Mouse (Mus musculus) adrenal gland, adult (tissue): Measurements from ENCODE around the gene Heatr5a.

ENCODE experiments used
- DNase-seq, 2 experiments: peaks; one replicate each; pipeline ENCODE4 v3.0.0; 2022 to 2023; ENCODE audit warnings: low spot score in 1 of 2; ENCODE audit not compliant: inconsistent age in 2 of 2

The Heatr5a gene

GRCm38 (mm10) chr12:51849902-51850301 is 121.2 kb downstream of the Heatr5a start:
- no peak for DNase-seq

- DNase-seq, result peak; percentile 43 to 79
These were observed 123.0 kb downstream of the Heatr5a start for GRCm38 (mm10) chr12:51847953-51848680.

DNA sequence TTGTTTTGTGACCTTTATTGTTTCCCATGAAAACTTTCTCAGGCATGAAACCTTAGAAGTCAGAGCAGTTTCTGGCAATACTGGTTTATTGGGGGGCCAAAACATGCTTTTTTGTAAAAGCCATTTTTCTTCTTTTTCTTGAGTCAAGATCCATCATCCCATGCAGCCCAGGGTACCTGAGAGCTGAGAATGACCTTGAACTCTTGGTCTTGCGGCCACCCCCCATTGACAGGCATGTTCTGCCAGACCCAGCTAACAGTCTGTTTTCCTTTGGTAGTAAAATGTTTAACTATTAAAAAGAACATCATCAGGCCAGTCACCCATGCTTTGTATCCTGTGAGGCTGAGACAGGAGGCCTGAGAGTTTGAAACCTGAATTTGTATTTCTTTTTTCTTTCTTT is 125.9 kb downstream of the Heatr5a start:
- no peak for DNase-seq

DNA sequence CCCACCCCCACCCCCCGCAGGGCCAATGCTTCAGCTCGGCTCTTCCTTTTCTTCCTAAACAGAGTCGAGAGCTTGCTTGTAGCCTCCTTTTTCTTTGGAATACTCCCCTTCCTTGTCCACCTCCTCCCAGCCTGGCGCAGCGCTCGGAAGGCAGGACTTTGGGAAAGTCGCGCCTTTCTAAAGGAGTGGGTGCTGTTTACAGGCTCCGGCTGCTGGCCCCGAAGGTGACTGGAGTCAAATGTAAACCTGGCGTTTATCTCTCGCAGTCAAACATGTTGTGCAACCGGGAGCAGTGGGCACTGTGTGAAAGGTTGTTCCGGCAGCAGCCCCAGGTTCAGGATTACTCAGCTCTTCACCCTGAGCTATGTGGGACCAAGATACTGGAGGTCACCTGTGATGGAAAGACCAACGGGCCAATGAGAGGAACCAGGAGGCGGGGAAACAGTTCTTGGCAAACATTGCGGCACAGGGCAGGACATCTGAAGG is 126.3 kb downstream of the Heatr5a start:
- DNase-seq, result peak; percentile 97 to 100

DNA sequence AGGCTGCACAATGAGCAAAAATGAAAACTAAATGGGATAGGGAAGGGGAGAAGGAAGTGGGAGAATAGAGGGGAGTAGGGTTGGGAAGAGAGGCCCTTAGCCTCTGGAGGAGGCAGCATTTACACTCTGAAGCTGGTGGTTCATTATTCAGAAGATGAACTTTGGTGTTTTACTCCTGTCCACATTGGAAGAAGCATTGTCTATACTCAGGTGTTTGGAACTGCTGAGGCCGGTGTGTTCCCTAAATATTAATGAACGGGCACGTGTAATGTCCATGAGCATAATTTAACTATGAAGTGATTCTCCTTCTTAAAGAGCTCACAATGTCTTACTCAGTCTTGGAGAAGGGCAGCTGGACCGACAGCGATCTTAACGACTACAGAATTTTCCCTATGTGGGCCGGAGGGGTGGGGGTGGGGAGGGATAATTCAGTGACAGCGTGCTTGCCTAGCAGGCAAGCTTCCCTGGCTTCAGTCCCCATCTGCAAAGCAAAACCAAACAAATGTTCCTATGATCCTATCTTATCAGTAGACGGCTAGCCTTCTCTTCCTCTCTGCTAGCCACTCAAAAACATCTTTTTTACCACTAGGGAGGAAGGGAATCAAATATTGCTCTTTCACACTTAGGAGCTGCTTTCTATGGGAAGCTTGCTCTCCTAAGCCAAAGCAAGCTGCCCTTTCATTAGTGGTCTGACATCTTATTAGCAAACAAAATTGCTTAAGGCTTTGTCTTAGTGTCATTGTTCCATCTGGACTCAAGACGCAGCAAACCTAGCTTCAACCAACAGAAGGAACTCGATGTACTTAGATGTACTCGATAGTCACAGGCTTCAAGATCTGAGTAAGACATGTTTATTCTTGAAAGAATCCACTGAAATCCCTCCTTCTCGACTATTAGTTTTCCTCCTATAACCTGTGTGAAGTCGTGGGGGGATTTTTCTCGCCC is 127.3 kb downstream of the Heatr5a start:
- DNase-seq, result no peak

- no peak for DNase-seq
These were observed 128.8 kb downstream of the Heatr5a start for GRCm38 (mm10) chr12:51842081-51842864.

GRCm38 (mm10) chr12:51839856-51840255 is 131.3 kb downstream of the Heatr5a start:
- DNase-seq, result no peak

DNA sequence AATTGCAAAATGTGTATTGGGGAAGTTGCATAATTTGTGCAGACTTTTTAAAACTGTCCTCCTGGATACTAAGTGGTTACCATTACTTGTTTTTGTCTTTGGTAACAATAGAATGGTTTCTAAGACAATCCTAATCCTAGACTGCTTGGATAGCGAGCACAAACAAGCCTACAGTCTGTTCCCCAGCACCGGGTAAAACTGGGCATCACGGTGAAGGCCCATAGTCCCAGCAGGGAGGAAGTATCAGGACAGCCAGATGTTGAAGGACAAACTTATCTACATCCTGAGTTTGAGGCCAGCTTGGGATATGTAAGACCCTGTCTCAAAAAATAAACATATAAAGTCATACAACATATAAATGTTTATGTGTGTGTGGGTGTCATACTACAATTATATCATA is 135.9 kb downstream of the Heatr5a start:
- DNase-seq, result no peak

- DNase-seq, result no peak
These were observed 139.2 kb downstream of the Heatr5a start for GRCm38 (mm10) chr12:51831931-51832330.

- DNase-seq, result no peak
These were observed 139.8 kb downstream of the Heatr5a start for GRCm38 (mm10) chr12:51831296-51831695.

- DNase-seq, result no peak
These were observed 140.4 kb downstream of the Heatr5a start for GRCm38 (mm10) chr12:51830671-51831070.

- DNase-seq, result peak in 1 of 2 experiments; percentile 90
These were observed 141.1 kb downstream of the Heatr5a start for GRCm38 (mm10) chr12:51830077-51830402.

DNA sequence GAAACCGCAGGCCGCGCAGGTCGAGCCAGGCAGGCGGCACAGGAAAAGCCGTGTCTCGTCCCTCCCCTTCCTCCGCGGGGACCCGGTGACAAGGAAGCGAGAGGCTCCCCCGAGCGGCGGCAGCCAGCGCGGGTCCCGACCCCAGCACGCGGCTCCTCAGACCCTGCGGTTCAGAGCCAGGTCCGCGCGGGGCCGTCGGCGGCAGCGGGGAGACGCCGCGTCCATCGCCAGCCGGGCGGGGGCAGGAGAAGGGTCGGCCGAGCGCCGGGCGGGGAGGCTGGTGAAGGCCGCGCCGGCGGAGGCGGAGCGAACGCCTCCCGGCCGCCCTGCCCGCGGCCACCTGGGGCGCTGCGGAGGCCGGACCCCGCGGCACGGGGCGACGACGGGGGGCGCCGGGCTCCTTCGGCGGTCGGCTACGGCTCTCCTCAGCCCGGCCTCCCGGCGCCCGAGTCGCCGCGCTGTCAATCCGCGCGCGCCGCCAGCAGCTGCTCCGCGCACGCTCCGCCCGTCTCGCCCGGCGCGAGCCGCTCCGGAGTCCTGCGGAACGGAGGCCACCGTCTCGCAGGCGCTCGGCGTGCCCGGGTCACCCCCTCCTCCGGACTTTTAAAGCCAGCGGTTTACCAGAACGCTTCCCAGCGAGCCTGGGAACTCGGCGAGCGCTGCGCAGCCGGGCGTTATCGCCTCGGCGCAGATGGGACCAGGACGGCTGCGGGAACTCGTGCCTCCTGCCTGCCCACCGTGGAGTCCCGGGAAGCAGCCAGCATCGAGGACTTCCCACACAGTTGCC is 141.6 kb downstream of the Heatr5a start, which contains the start of gene Hectd1:
TSS of gene Hectd1 (minus strand) at position 247 of the 787 bp plus-strand sequence.
- DNase-seq, result peak; percentile 88 to 97

DNA sequence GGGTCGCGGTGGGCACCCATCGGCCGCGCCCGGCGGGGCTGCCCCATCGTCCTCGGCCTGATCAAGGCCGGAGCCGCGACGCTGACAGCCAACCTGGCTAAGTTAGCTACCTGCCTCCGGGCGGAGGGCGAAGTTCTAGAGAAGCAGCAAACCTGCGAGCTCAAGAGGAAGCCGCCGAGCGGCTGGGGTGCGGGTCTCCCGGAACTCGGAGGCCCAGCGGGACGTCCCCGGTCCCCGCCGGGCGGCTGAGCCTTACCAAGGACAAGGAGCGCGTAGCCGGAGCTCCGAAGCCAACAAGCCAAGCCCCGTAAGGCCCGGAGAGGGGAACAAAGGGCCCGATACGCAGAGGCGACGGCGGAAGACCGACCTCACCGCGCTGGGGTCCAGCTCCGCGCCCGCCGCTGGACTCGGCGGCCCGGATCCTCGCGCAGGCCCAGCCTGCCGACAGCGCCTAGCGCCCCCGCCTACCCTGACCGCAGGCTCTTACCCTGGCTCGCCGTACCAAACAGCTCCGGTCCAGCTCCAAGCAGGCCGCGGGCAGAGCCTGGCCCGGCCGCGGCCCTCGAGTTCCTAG is 142.3 kb downstream of the Heatr5a start:
- no peak for DNase-seq

DNA sequence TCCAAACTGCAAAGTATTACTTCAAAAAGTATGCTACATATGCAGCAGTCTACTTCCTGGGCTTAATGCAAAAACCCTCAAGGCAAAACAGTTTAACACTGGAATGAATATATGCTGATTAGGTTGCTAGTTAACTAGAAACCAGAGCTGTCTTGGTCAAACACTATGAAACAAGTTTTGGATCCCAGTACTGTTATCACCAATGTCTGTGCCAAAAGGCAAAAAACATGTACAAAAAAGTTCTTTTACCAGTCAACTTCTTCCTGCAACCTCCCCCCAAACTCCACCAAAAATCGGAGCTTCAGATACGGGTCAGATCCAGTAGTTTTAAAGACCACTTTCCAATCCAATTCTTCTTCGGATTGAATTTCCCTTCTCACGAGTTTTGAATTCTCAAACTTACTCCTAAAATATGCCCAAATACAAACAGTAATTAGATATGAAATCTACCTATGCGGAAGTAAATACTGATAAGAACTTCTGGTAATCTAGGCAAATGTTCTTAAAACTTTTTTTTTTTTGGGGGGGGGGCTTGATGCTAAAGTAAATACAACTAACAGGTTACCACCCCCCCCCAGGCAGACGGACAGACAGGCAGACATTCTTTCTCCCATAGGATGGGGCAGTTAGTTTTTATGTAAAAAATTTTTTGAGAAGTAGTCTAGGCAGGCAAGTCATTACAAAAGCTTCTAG is 143.0 kb downstream of the Heatr5a start:
- DNase-seq, result no peak
